Mouse (Mus musculus) CH12.LX (cell line): ENCODE measurements around the gene Dab1. TPM values are rescaled to one million over a fixed set of nuclear protein-coding genes. Genes with fewer than 3 reads are reported as not detected.

ENCODE experiments used
- DNase-seq: peaks from one replicate; pipeline ENCODE4 v3.0.0-alpha.2; 2013; ENCODE audit errors: extremely low read depth
- H3K27ac ChIP-seq: 2 replicates; pipeline ENCODE4 v1.5.1; 2012; ENCODE audit warnings: low read depth, mild to moderate bottlenecking, control low read depth, moderate library complexity; ENCODE audit not compliant: insufficient read depth
- H3K27me3 ChIP-seq: replicated peaks from 2 replicates; pipeline ENCODE3; 2012; ENCODE audit warnings: inconsistent platforms
- H3K36me3 ChIP-seq, 2 experiments: replicated peaks in 1 of 2; 2 replicates each; pipeline versions ENCODE3 to v1.6.1; 2012; ENCODE audit warnings: inconsistent platforms in 1 of 2, low read length in 1 of 2, mild to moderate bottlenecking in 1 of 2, mixed read lengths in 1 of 2, moderate library complexity in 1 of 2; ENCODE audit not compliant: control insufficient read depth in 1 of 2, insufficient read depth in 1 of 2
- H3K4me1 ChIP-seq, 2 experiments: 2 replicates each; pipeline ENCODE4 v1.6.1; 2012; ENCODE audit warnings: inconsistent platforms in 1 of 2, moderate library complexity in 1 of 2; ENCODE audit not compliant: insufficient read depth in 2 of 2, control insufficient read depth in 1 of 2
- H3K4me2 ChIP-seq: 2 replicates; pipeline ENCODE4 v1.6.1; 2012; ENCODE audit warnings: low read depth, mild to moderate bottlenecking, control low read depth; ENCODE audit not compliant: poor library complexity, insufficient read depth, severe bottlenecking
- H3K4me3 ChIP-seq, 3 experiments: fragments of 150-350 bp in 1 of 3; sonication (generic) in 1 of 3; replicated peaks in 1 of 3; 2 replicates each; pipeline versions ENCODE3 to v1.5.1; 2011 to 2012; ENCODE audit warnings: low read depth in 2 of 3, low read length in 2 of 3, mild to moderate bottlenecking in 2 of 3, moderate library complexity in 2 of 3, control low read depth in 1 of 3, improper control_type of control experiment in 1 of 3, inconsistent platforms in 1 of 3, mixed read lengths in 1 of 3; ENCODE audit not compliant: poor library complexity in 1 of 3
- H3K79me2 ChIP-seq: replicated peaks from 2 replicates; pipeline ENCODE4 v1.6.1; 2012; ENCODE audit warnings: mild to moderate bottlenecking, moderate library complexity; ENCODE audit not compliant: control insufficient read depth, poor library complexity, insufficient read depth, severe bottlenecking; ENCODE audit errors: extremely low read depth
- H3K9ac ChIP-seq: 2 replicates; pipeline ENCODE4 v1.6.1; 2012; ENCODE audit warnings: low read depth, mild to moderate bottlenecking, control low read depth, moderate library complexity; ENCODE audit not compliant: insufficient read depth
- H3K9me3 ChIP-seq: replicated peaks from 2 replicates; pipeline ENCODE3; 2012; ENCODE audit warnings: low read length, inconsistent platforms, mixed read lengths
- CHD2 ChIP-seq: IDR thresholded peaks from 2 replicates; pipeline ENCODE4 v1.6.1; 2011; ENCODE audit warnings: low read length, improper control_type of control experiment
- CTCF ChIP-seq, 2 experiments: IDR thresholded peaks in 1 of 2; conservative IDR thresholded peaks in 1 of 2; 2 replicates each; pipeline ENCODE4 v1.5.1; 2011 to 2012; ENCODE audit warnings: low read depth in 2 of 2, low read length in 2 of 2, improper control_type of control experiment in 1 of 2, inconsistent platforms in 1 of 2, mild to moderate bottlenecking in 1 of 2, moderate library complexity in 1 of 2
- GABPA ChIP-seq: IDR thresholded peaks from 2 replicates; pipeline ENCODE4 v1.6.1; 2012; ENCODE audit warnings: low read depth, low read length, improper control_type of control experiment, inconsistent platforms; ENCODE audit not compliant: insufficient replicate concordance
- IRF4 ChIP-seq: IDR thresholded peaks from 2 replicates; pipeline ENCODE4 v1.6.1; 2014; ENCODE audit warnings: low read depth, mild to moderate bottlenecking, inconsistent platforms, low read length, improper control_type of control experiment
- JUN ChIP-seq: IDR thresholded peaks from 2 replicates; pipeline ENCODE4 v1.6.1; 2011; ENCODE audit warnings: low read depth, mild to moderate bottlenecking, low read length, improper control_type of control experiment, moderate library complexity; ENCODE audit not compliant: insufficient read depth
- JUND ChIP-seq: conservative IDR thresholded peaks from 2 replicates; pipeline ENCODE4 v1.6.1; 2011; ENCODE audit warnings: low read depth, low read length, improper control_type of control experiment
- MAFK ChIP-seq: IDR thresholded peaks from 2 replicates; pipeline ENCODE4 v1.6.1; 2011; ENCODE audit warnings: low read length, improper control_type of control experiment; ENCODE audit not compliant: insufficient replicate concordance
- MXI1 ChIP-seq: IDR thresholded peaks from 2 replicates; pipeline ENCODE4 v1.6.1; 2011; ENCODE audit warnings: mild to moderate bottlenecking, low read depth, low read length, improper control_type of control experiment
- NELFE ChIP-seq: IDR thresholded peaks from 2 replicates; pipeline ENCODE4 v1.6.1; 2011; ENCODE audit warnings: low read depth, low read length, improper control_type of control experiment
- POLR2AphosphoS2 ChIP-seq: IDR thresholded peaks from 2 replicates; pipeline ENCODE4 v1.6.1; 2011; ENCODE audit warnings: low read depth, low read length, improper control_type of control experiment
- RCOR1 ChIP-seq: conservative IDR thresholded peaks from 2 replicates; pipeline ENCODE4 v1.6.1; 2012; ENCODE audit warnings: low read depth, mild to moderate bottlenecking, inconsistent platforms, low read length, improper control_type of control experiment
- SIN3A ChIP-seq: IDR thresholded peaks from 2 replicates; pipeline ENCODE4 v1.6.1; 2012; ENCODE audit warnings: low read length, improper control_type of control experiment, inconsistent platforms
- SMC3 ChIP-seq: IDR thresholded peaks from 2 replicates; pipeline ENCODE4 v1.6.1; 2011; ENCODE audit warnings: low read depth, low read length, improper control_type of control experiment
- TBP ChIP-seq: conservative IDR thresholded peaks from 2 replicates; pipeline ENCODE4 v1.6.1; 2011; ENCODE audit warnings: low read depth, low read length, improper control_type of control experiment
- TCF12 ChIP-seq: IDR thresholded peaks from 2 replicates; pipeline ENCODE4 v1.6.1; 2014; ENCODE audit warnings: low read depth, mild to moderate bottlenecking, inconsistent platforms, low read length, improper control_type of control experiment
- USF1 ChIP-seq: IDR thresholded peaks from 2 replicates; pipeline ENCODE4 v1.6.1; 2014; ENCODE audit warnings: low read depth, mild to moderate bottlenecking, inconsistent platforms, low read length, improper control_type of control experiment
- ZKSCAN1 ChIP-seq: IDR thresholded peaks from 2 replicates; pipeline ENCODE4 v1.6.1; 2012; ENCODE audit warnings: low read depth, inconsistent platforms, low read length, improper control_type of control experiment, borderline replicate concordance
- ZMIZ1 ChIP-seq: IDR thresholded peaks from 2 replicates; pipeline ENCODE4 v1.6.1; 2012; ENCODE audit warnings: low read depth, mild to moderate bottlenecking, inconsistent platforms, low read length, improper control_type of control experiment
- ZNF384 ChIP-seq: IDR thresholded peaks from 2 replicates; pipeline ENCODE4 v1.6.1; 2012; ENCODE audit warnings: low read depth, low read length, improper control_type of control experiment, inconsistent platforms
- dilution Hi-C: fragments of 300-500 bp; cut with MboI; formaldehyde crosslinking; loops from 2 replicates; pipeline ENCODE4 v1.14.3; 2020; ENCODE audit warnings: low sequenced_read_pairs; ENCODE audit not compliant: extremely low pct_unique_long_range_greater_than_20kb, extremely low pct_ligation_motif_present
- in situ Hi-C: fragments of 300-500 bp; cut with MboI; formaldehyde crosslinking; loops from 3 replicates; pipeline ENCODE4 v1.14.3; 2019; ENCODE audit warnings: low sequenced_read_pairs, low pct_ligation_motif_present, low pct_unique_long_range_greater_than_20kb, mixed read lengths
- polyA plus RNA-seq: library from polyadenylated mRNA; unstranded; fragments of >175 nt; gene quantifications from 2 replicates; pipeline ENCODE4 v1.2.1, GENCODE M21; 2012; ENCODE audit warnings: low read depth; ENCODE audit not compliant: insufficient read length
- total RNA-seq, 2 experiments: library from RNA; depleted of rRNA; stranded (reverse); fragments of 300-350 nt in 1 of 2; fragments of >200 nt in 1 of 2; gene quantifications; 2 replicates each; pipeline ENCODE4 v1.2.3; 2012 to 2014

Gene Dab1
- total and polyA plus RNA-seq, 3 experiments, result not detected

- Histone ChIP-seq H3K27me3 (no peaks in the 10 kb centered on the region), H3K4me2 (no peak overlapping the region), H3K79me2 (no peaks in the 10 kb centered on the region), H3K36me3 (no peaks in the 10 kb centered on the region), H3K9me3 (peaks cover 76% of the 10 kb centered on the region), H3K27ac (no peak overlapping the region), H3K4me3 (no peak overlapping the region), H3K4me1 (no peaks in the 10 kb centered on the region), H3K9ac (no peak overlapping the region)
- in situ Hi-C loops (no loop called here), dilution Hi-C loops (no loop called here)
- no peak for DNase-seq
- no peak for TF ChIP-seq POLR2AphosphoS2
Observed at GRCm38 (mm10) chr4:103580021-103580420, 39.1 kb upstream of the Dab1 start.

GRCm38 (mm10) chr4:103615011-103615410 is 4.1 kb upstream of the Dab1 start:
- Histone ChIP-seq H3K4me2 (no peak overlapping the region), H3K4me3 (no peak overlapping the region), H3K79me2 (no peaks in the 10 kb centered on the region), H3K27ac (no peak overlapping the region), H3K4me1 (no peaks in the 10 kb centered on the region), H3K9ac (no peak overlapping the region), H3K36me3 (no peaks in the 10 kb centered on the region), H3K27me3 (no peaks in the 10 kb centered on the region), H3K9me3 (peaks cover 87% of the 10 kb centered on the region)
- in situ Hi-C loops (no loop called here), dilution Hi-C loops (no loop called here)
- TF ChIP-seq GABPA (no peak), NELFE (no peak), ZNF384 (no peak), POLR2AphosphoS2 (no peak), JUN (no peak), ZMIZ1 (no peak), IRF4 (no peak), SMC3 (no peak), JUND (no peak), MAFK (no peak), ZKSCAN1 (no peak), RCOR1 (no peak), SIN3A (no peak), CTCF (conservative IDR thresholded peaks at IDR 0.05 in 1 of 2, IDR thresholded peaks at IDR 0.05 in 1 of 2; ENCODE audit: low read depth in 2 of 2, low read length in 2 of 2) (no peak), MXI1 (no peak), CHD2 (no peak), TCF12 (no peak), USF1 (no peak), TBP (no peak)
- no peak for DNase-seq
